8 mouse cellular contexts compared by ENCODE assay signal in the genomic region with DNA sequence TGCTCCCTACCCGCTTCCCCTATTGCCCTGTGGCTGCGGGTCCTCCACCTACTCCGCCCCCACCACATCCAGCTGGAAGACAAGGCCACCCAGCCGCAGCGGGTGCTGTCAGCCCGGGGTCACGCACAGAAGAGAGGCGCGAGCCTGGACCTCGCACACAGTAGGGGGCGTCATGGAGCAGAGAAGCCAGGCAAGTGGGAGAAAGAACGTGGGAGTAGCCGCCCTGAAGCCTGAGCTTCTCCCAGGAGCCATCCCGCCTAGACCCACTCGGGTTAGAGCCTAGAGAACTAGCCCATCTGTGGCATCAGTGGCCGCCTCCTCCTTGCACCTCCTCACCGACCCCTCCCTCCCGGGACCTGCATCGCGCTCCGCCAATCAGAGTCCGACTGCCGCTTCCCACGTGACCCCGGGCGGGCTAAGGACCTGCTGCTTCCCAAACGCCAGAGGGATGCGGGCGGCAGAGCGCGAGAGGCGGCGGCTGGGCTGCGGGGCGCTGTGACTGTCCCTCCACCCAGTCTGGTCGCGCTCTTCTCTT. TPM values are rescaled to one million over a fixed set of nuclear protein-coding genes. Genes with fewer than 3 reads are reported as not detected.
DNase-seq lines count a peak whose midpoint lies in the region.

No protein-coding gene starts in this region.

- DNase-seq in adrenal gland, adult (ENCODE audit: inconsistent age in 2 of 2, low spot score in 1 of 2) = peak; percentile 78 to 87
- peak; percentile 95 for DNase-seq in embryo, embryonic 10.5 days (ENCODE audit: low spot score)
- DNase-seq in gastrocnemius, postnatal 14 days = peak; percentile 92
- DNase-seq in induced T-regulatory cell, adult 2 months (ENCODE audit: low read depth) = peak; percentile 29
- peak; percentile 97 to 99 for DNase-seq in left cerebral cortex, adult 18-20 months (ENCODE audit: low spot score in 2 of 2)
- DNase-seq in lung, postnatal 25 days (ENCODE audit: low spot score) = peak; percentile 67
- DNase-seq in retina, postnatal 7 days (ENCODE audit: low read depth, low spot score) = peak; percentile 79
- DNase-seq in urinary bladder, postnatal 36 days (ENCODE audit: low spot score in 2 of 2) = peak; percentile 46 to 82

- intact Hi-C loops in gastrocnemius, postnatal 14 days (cut with DNase I; ENCODE audit: low total_unique reads) = no loop called here

RNA-seq across cellular contexts. Expression of a gene that starts 26.7 kb away (rescaled TPM):
- 1 to 10 TPM; 3.2 to 4.0 TPM for total RNA-seq in gastrocnemius, postnatal 14 days (2021)
- 10 to 100 TPM; 46.9 to 49.9 TPM for total RNA-seq in left cerebral cortex, adult 18-20 months (2021)

Comparison
In these comparisons a context has a peak if more than half of its experiments do, and no peak if none do; other contexts are left out.
1. Peak in every context shown above with its lines: DNase-seq.
2. DNase-seq: peak in every context shown above with its lines; median percentile 98 in left cerebral cortex, adult 18-20 months; 95 in embryo, embryonic 10.5 days; 92 in gastrocnemius, postnatal 14 days; 82 in adrenal gland, adult; 79 in retina, postnatal 7 days; 67 in lung, postnatal 25 days; 64 in urinary bladder, postnatal 36 days; 29 in induced T-regulatory cell, adult 2 months.
3. RNA of a gene that starts 26.7 kb away (total RNA-seq): 46.9 to 49.9 TPM in left cerebral cortex, adult 18-20 months; 3.2 to 4.0 TPM in gastrocnemius, postnatal 14 days; every median in the first group is over 4 times any median in the second.